Mouse (Mus musculus) midbrain, embryonic 11.5 days (tissue): ENCODE measurements around the gene C330007P06Rik. TPM values are rescaled to one million over a fixed set of nuclear protein-coding genes. Genes with fewer than 3 reads are reported as not detected.
"Not testable (repeated sequence)": the region's sequence is repeated elsewhere in the genome, so short reads cannot be mapped to it uniquely, and the experiment has no call there.

Experiments used
- ATAC-seq: fragments of 200-750 bp; cut with Nextera tagmentation; 2 replicates; pipeline ENCODE4 v1.8.0; 2017; ENCODE audit warnings: moderate TSS enrichment, moderate library complexity; ENCODE audit not compliant: low FRiP score
- DNase-seq: peaks from one replicate; pipeline ENCODE4 v3.0.0; 2015; ENCODE audit warnings: low spot score; ENCODE audit errors: missing footprints
- H3K27ac ChIP-seq: fragments of 300-500 bp; sonication (generic); 2 replicates; pipeline ENCODE4 v1.5.1; 2014; ENCODE audit warnings: low read depth, low read length
- H3K27me3 ChIP-seq: fragments of 300-500 bp; sonication (generic); 2 replicates; pipeline ENCODE4 v1.6.1; 2014; ENCODE audit warnings: mild to moderate bottlenecking, low read length, moderate library complexity, mixed read lengths; ENCODE audit not compliant: control insufficient read depth, insufficient read depth
- H3K36me3 ChIP-seq: fragments of 300-500 bp; sonication (generic); 2 replicates; pipeline ENCODE4 v1.6.1; 2014; ENCODE audit warnings: mild to moderate bottlenecking, low read length, moderate library complexity, mixed read lengths; ENCODE audit not compliant: control insufficient read depth, insufficient read depth
- H3K4me1 ChIP-seq: fragments of 300-500 bp; sonication (generic); 2 replicates; pipeline ENCODE4 v1.6.1; 2014; ENCODE audit warnings: low read length; ENCODE audit not compliant: control insufficient read depth, insufficient read depth
- H3K4me2 ChIP-seq: fragments of 300-500 bp; sonication (generic); 2 replicates; pipeline ENCODE4 v1.6.1; 2014; ENCODE audit warnings: mild to moderate bottlenecking, moderate library complexity
- H3K4me3 ChIP-seq: fragments of 300-500 bp; sonication (generic); 2 replicates; pipeline ENCODE4 v1.5.1; 2014; ENCODE audit warnings: low read depth, low read length
- H3K9ac ChIP-seq: fragments of 300-500 bp; sonication (generic); 2 replicates; pipeline ENCODE4 v1.6.1; 2014; ENCODE audit warnings: low read length
- H3K9me3 ChIP-seq: fragments of 300-500 bp; sonication (generic); 2 replicates; pipeline ENCODE4 v1.6.1; 2016; ENCODE audit warnings: low read length; ENCODE audit not compliant: control insufficient read depth
- WGBS: fragments of 180-500 bp; shearing (Covaris S2); extraction: QIAGEN DNeasy Blood & Tissue Kit; methylation state at CpG from one replicate; pipeline ENCODE4 v1.1.7; 2014; 5-methylcytosine and 5-hydroxymethylcytosine counted together
- polyA plus RNA-seq: library from polyadenylated mRNA; unstranded; fragments of >200 nt; fragmentation: Nextera tagmentation; extraction: Ambion mirVana; gene quantifications from 2 replicates; pipeline ENCODE4 v1.2.1, GENCODE M21; 2014

C330007P06Rik gene
- polyA plus RNA-seq, 1 experiment from 2014 or later = 35.6 TPM

GRCm38 (mm10) chrX:36811377-36811776 is 62.5 kb downstream of the C330007P06Rik start:
- Histone ChIP-seq H3K27ac (no peak overlapping the region), H3K9me3 (no peaks in the 10 kb centered on the region), H3K27me3 (no peaks in the 10 kb centered on the region), H3K9ac (no peak overlapping the region), H3K4me1 (peaks cover 3% of the 10 kb centered on the region; the same call in 1 of the 2 replicates), H3K4me3 (no peak overlapping the region), H3K36me3 (no peaks in the 10 kb centered on the region), H3K4me2 (no peak overlapping the region)
- DNase-seq (no peak), ATAC-seq (no peak)
- WGBS = 53% methylated on average over 5 of the region's 5 CpGs

DNA sequence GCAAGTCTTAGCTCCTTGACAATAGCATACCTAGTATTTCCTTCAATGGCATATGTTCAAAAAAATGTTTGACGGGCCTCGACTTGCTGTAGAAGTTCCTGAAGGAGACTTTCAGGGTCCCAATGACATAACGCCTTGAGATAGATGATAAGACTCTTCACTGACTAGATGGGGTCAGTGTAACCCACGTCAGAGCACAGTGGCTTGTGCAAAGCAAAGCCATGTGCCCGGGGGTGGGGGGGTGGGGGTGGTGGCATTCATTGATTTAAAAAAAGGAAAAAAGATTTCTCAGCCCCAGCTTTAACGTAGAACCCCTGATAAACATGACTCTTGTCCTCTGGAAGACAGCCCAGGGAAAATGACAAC is 65.6 kb downstream of the C330007P06Rik start:
- H3K27me3 ChIP-seq = no peaks in the 10 kb centered on the region
- H3K4me2 ChIP-seq = peak overlapping the region; percentile 45; the same call in 1 of the 2 replicates
- DNase-seq (no peak), ATAC-seq (peak; percentile 22; the same call in 1 of the 2 replicates)
- H3K4me1 ChIP-seq = no peaks in the 10 kb centered on the region
- no peaks in the 10 kb centered on the region for H3K36me3 ChIP-seq
- WGBS = 74% methylated on average over 6 of the region's 6 CpGs
- H3K27ac ChIP-seq = peak overlapping the region; percentile 77; the same call in 1 of the 2 replicates
- H3K9me3 ChIP-seq = no peaks in the 10 kb centered on the region
- no peak overlapping the region for H3K9ac ChIP-seq
- no peak overlapping the region for H3K4me3 ChIP-seq

- peak overlapping the region; percentile 22; the same call in 1 of the 2 replicates for H3K4me3 ChIP-seq
- H3K36me3 ChIP-seq = no peaks in the 10 kb centered on the region
- DNase-seq = peak; percentile 98
- peak overlapping the region; percentile 65 for H3K9ac ChIP-seq
- H3K4me1 ChIP-seq = no peaks in the 10 kb centered on the region
- WGBS = 12% methylated on average over 45 of the region's 45 CpGs
- no peaks in the 10 kb centered on the region for H3K27me3 ChIP-seq
- peak; percentile 91 for ATAC-seq
- H3K27ac ChIP-seq = peak overlapping the region; percentile 77
- H3K9me3 ChIP-seq = no peaks in the 10 kb centered on the region
- peak overlapping the region; percentile 45 for H3K4me2 ChIP-seq
Observed at GRCm38 (mm10) chrX:36807360-36808317, 66.3 kb downstream of the C330007P06Rik start.

DNA sequence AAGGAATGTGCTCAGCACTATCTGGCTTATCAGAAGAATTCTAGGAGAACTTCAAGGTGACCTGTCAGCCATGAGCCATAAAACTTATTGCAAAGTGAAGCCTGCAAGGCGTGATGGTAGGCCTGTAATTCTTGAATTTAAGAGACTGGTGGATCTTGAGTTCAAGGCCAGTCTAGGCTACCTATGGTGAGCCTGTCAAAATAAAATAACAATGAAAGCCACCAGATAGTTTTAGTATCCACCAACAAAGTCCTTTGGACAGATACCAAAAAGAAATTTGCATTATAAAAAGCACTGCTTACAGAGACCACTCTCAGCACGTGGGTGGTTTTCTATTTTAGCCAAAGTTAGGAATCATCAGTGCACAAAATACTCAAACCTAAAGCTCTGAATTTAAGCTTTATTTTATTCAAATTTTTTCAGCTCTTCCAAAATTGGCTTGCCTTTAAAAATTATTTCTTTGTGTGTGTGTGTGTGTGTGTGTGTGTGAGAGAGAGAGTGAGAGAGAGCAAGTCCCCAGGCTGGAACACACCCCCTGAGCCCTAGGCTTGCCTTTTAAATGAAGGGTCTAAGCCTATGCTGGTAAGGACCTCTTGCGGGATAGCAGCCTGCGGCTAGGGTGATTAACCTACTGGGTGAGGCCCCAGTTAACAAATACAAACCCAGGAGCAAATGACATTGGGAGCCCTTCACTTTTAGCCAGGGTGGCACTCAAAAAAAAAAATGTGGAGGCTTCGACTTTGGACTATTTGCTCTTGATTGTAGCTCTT is 68.3 kb downstream of the C330007P06Rik start:
- no peak for DNase-seq
- 49% methylated on average over 5 of the region's 5 CpGs for WGBS

DNA sequence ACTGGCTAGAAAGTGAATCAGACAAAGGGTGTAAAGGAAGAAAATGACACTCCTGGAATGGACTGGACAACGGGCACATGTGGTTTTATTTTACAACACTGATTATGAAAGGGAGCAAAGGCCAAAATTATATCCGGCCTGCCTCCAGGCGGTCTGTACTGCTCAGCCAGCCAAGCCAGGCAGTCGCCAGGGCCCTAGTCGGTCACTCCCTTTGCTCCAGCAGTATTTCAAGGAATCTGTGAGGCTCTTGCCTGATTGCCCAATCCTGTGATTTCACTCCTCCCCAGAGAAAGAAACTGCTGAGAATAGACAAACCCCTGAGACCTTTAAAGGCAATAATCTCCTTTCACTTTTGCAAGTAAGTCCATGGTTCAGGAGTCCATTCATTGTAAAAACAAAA is 69.7 kb downstream of the C330007P06Rik start:
- H3K4me1 ChIP-seq = no peaks in the 10 kb centered on the region
- no peak overlapping the region for H3K27ac ChIP-seq
- no peak overlapping the region for H3K4me2 ChIP-seq
- no peak overlapping the region for H3K4me3 ChIP-seq
- no peaks in the 10 kb centered on the region for H3K9me3 ChIP-seq
- H3K27me3 ChIP-seq = no peaks in the 10 kb centered on the region
- no peaks in the 10 kb centered on the region for H3K36me3 ChIP-seq
- no peak for DNase-seq
- WGBS = 66% methylated on average over 5 of the region's 5 CpGs
- no peak overlapping the region for H3K9ac ChIP-seq
- ATAC-seq = no peak

More for the DNA sequence above, 68.3 kb downstream of the C330007P06Rik start:
- H3K4me3 ChIP-seq = no peak overlapping the region
- no peak for ATAC-seq
- no peaks in the 10 kb centered on the region for H3K9me3 ChIP-seq
- no peaks in the 10 kb centered on the region for H3K36me3 ChIP-seq
- no peak overlapping the region for H3K9ac ChIP-seq
- no peak overlapping the region for H3K4me2 ChIP-seq
- H3K4me1 ChIP-seq = no peaks in the 10 kb centered on the region
- H3K27me3 ChIP-seq = no peaks in the 10 kb centered on the region
- H3K27ac ChIP-seq = no peak overlapping the region

DNA sequence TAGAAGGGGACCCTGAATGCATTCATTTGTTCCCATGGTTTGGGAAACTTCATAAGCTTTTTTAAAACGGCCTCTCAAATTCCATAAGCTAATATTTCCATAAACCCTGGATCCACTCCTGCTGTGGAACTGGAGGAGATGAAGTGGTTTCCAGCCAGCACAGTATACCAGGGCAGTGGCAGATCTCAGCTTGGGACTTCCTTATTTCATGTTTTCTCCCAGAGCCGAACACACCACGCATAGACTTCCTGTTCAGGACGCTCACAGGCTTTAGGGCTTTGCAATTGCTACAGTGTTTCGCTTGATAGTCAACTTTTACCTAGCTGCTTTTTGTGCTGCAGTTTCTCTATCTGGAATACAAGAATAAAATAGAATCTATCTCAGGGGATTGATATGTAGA is 70.7 kb downstream of the C330007P06Rik start:
- Histone ChIP-seq H3K9ac (no peak overlapping the region), H3K4me1 (no peaks in the 10 kb centered on the region), H3K36me3 (no peaks in the 10 kb centered on the region), H3K4me2 (no peak overlapping the region), H3K4me3 (no peak overlapping the region), H3K9me3 (no peaks in the 10 kb centered on the region), H3K27ac (no peak overlapping the region), H3K27me3 (no peaks in the 10 kb centered on the region)
- no peak for ATAC-seq
- 82% methylated on average over 5 of the region's 5 CpGs for WGBS
- no peak for DNase-seq

- no peak for DNase-seq
- H3K27ac ChIP-seq = no peak overlapping the region
- no peaks in the 10 kb centered on the region for H3K4me1 ChIP-seq
- H3K36me3 ChIP-seq = peaks cover 2% of the 10 kb centered on the region; the same call in 1 of the 2 replicates
- H3K27me3 ChIP-seq = no peaks in the 10 kb centered on the region
- H3K4me3 ChIP-seq = no peak overlapping the region
- no peak overlapping the region for H3K4me2 ChIP-seq
- whole genome bisulfite sequencing = 54% methylated on average over 6 of the region's 6 CpGs
- no peak overlapping the region for H3K9ac ChIP-seq
- ATAC-seq = no peak
- no peaks in the 10 kb centered on the region for H3K9me3 ChIP-seq
Observed at GRCm38 (mm10) chrX:36799131-36799879, 74.6 kb downstream of the C330007P06Rik start.

DNA sequence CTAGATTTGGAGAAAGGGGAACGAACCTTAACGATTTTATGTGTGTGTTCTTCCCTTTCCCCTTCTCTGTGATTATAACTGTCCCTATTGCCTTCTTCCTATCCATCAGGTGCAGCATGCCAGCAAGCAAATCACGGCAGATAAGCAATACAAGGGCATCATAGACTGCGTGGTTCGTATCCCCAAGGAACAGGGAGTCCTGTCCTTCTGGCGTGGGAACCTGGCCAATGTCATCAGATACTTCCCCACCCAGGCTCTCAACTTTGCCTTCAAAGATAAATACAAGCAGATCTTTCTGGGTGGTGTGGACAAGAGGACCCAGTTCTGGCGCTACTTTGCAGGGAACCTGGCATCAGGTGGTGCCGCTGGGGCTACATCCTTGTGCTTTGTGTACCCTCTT is 77.2 kb downstream of the C330007P06Rik start:
- peak overlapping the region; percentile 48 for H3K4me2 ChIP-seq
- peak overlapping the region; percentile 77; the same call in 1 of the 2 replicates for H3K9ac ChIP-seq
- peak overlapping the region; percentile 60 for H3K4me3 ChIP-seq
- H3K36me3 ChIP-seq, H3K27me3 ChIP-seq, H3K27ac ChIP-seq, DNase-seq, H3K4me1 ChIP-seq, H3K9me3 ChIP-seq, ATAC-seq: not testable (repeated sequence)
- 74% methylated on average over 8 of the region's 8 CpGs for WGBS
